Mouse (Mus musculus) forebrain, embryonic 11.5 days (tissue): Measurements from ENCODE around the gene Mtmr10. TPM values are rescaled to one million over a fixed set of nuclear protein-coding genes. Genes with fewer than 3 reads are reported as not detected.

Experiments
- ATAC-seq: fragments of 200-750 bp; cut with Nextera tagmentation; replicated peaks from 2 replicates; pipeline ENCODE4 v1.8.0; 2017; ENCODE audit warnings: moderate TSS enrichment; ENCODE audit not compliant: low FRiP score
- DNase-seq: peaks from one replicate; pipeline ENCODE4 v3.0.0-alpha.2; 2017; ENCODE audit warnings: low spot score
- H3K27ac ChIP-seq: fragments of 300-500 bp; sonication (generic); 2 replicates; pipeline ENCODE4 v1.5.1; 2014; ENCODE audit warnings: low read depth, low read length
- H3K27me3 ChIP-seq: fragments of 300-500 bp; sonication (generic); 2 replicates; pipeline ENCODE4 v1.6.1; 2014; ENCODE audit warnings: mild to moderate bottlenecking, low read length, mixed read lengths; ENCODE audit not compliant: control insufficient read depth, insufficient read depth
- H3K36me3 ChIP-seq: fragments of 300-500 bp; sonication (generic); 2 replicates; pipeline ENCODE4 v1.6.1; 2014; ENCODE audit warnings: mild to moderate bottlenecking, low read length, moderate library complexity, mixed read lengths; ENCODE audit not compliant: control insufficient read depth, insufficient read depth
- H3K4me1 ChIP-seq: fragments of 300-500 bp; sonication (generic); replicated peaks from 2 replicates; pipeline ENCODE4 v1.6.1; 2014; ENCODE audit warnings: low read length, mixed read lengths; ENCODE audit not compliant: control insufficient read depth, insufficient read depth
- H3K4me2 ChIP-seq: fragments of 300-500 bp; sonication (generic); 2 replicates; pipeline ENCODE4 v1.6.1; 2014; ENCODE audit warnings: low read depth, mild to moderate bottlenecking, low read length, moderate library complexity, mixed read lengths; ENCODE audit not compliant: severe bottlenecking
- H3K4me3 ChIP-seq: fragments of 300-500 bp; sonication (generic); 2 replicates; pipeline ENCODE4 v1.5.1; 2014; ENCODE audit warnings: low read depth, low read length
- H3K9ac ChIP-seq: fragments of 300-500 bp; sonication (generic); 2 replicates; pipeline ENCODE4 v1.6.1; 2014; ENCODE audit warnings: low read length
- H3K9me3 ChIP-seq: fragments of 300-500 bp; sonication (generic); 2 replicates; pipeline ENCODE4 v1.6.1; 2016; ENCODE audit warnings: low read length, mixed read lengths; ENCODE audit not compliant: control insufficient read depth
- WGBS: fragments of 180-500 bp; shearing (Covaris S2); extraction: QIAGEN DNeasy Blood & Tissue Kit; methylation state at CpG from one replicate; pipeline ENCODE4 v1.1.7; 2014; 5-methylcytosine and 5-hydroxymethylcytosine counted together
- microRNA-seq: library from miRNA; unstranded; fragments of <30 nt; microRNA quantifications from one replicate; pipeline ENCODE4, GENCODE M21; 2016; ENCODE audit not compliant: insufficient number of aligned reads
- polyA plus RNA-seq: library from polyadenylated mRNA; unstranded; fragments of >200 nt; fragmentation: Nextera tagmentation; extraction: Ambion mirVana; gene quantifications from 2 replicates; pipeline ENCODE4 v1.2.1, GENCODE M21; 2014

Mtmr10 gene
- polyA plus RNA-seq, 1 experiment from 2014 or later = 13.8 TPM

GRCm38 (mm10) chr7:64371940-64372878 lies 84.8 kb downstream of the Mtmr10 start:
- no peak overlapping the region for H3K4me2 ChIP-seq
- no peaks in the 10 kb centered on the region for H3K4me1 ChIP-seq
- H3K27ac ChIP-seq = no peak overlapping the region
- H3K4me3 ChIP-seq = no peak overlapping the region
- no peak for ATAC-seq
- H3K36me3 ChIP-seq = peaks cover 3% of the 10 kb centered on the region; the same call in 1 of the 2 replicates
- no peaks in the 10 kb centered on the region for H3K27me3 ChIP-seq
- H3K9me3 ChIP-seq = no peaks in the 10 kb centered on the region
- DNase-seq = no peak
- no peak overlapping the region for H3K9ac ChIP-seq
- WGBS = 88% methylated on average over 23 of the region's 23 CpGs

DNA sequence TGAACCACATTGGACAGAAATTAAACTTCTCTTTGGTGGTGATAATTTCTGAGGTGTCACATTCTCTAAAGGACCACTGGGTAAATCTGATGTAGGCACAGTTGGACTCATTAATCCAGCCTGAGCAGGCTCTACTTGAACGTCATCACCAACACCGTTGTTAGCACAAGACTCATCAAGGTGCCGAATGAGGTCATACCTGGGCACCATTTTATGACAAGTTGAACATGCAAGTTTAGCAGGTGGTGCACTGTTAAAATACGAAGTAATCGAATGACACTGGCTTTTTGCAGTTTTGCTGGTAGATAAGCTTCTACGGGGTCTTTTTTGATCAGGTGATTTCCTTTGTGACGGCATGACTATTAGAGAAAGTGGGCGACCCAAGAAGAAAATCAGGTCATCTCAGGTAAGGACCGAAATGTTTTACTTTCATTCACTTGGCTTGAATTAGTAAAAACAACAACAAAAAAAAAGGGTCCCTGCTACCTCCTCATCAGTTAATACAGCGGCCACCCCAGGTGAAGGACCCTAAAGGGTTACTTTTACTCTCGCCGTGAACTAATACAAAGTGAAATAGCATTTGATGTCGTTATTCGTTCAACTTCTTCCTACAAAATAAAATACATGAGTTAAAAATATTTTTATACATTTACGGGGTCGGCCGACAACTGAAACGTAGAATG lies 85.8 kb downstream of the Mtmr10 start:
- H3K4me3 ChIP-seq = peak overlapping the region; percentile 62
- H3K36me3 ChIP-seq = peaks cover 3% of the 10 kb centered on the region; the same call in 1 of the 2 replicates
- WGBS = 18% methylated on average over 18 of the region's 18 CpGs
- H3K27me3 ChIP-seq = no peaks in the 10 kb centered on the region
- no peaks in the 10 kb centered on the region for H3K4me1 ChIP-seq
- ATAC-seq (peak; percentile 3; the same call in 1 of the 2 replicates), DNase-seq (no peak)
- H3K9me3 ChIP-seq = no peaks in the 10 kb centered on the region
- peak overlapping the region; percentile 80 for H3K9ac ChIP-seq
- peak overlapping the region; percentile 65 for H3K4me2 ChIP-seq
- peak overlapping the region; percentile 95 for H3K27ac ChIP-seq

DNA sequence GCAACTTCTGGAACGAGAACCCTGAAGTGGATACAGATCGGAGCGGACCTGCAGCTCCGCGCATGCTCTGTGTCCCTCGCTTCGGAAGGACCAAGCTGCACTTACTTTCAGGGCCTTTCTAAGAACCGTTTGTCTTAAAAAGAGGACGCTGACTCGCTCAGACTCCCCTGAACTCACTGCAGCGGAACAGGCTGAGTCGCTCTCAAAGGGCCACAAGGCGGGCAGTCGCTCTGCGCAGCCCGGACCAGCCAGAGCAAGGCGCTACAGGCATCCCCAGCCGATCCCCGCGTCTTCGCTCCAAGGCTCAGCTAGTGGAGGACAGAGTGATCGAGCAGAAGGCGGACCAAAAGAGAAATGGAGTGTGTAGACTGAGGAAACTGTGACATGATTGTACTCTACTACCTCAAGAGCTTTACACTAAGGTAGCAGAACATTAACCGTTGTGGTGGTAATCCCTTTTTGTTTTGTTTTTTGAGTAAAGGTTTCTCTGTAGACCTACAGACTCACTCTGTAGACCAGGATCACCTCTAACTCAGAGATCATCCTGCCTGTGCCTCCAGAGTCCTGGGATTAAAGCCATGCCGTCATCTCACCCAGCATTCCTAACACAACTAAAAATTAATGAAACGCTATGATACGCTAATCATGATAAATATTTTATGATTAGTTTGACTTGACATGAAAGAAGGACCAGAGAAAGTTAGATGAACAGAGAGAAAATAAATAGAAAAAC lies 86.5 kb downstream of the Mtmr10 start, which contains the start of gene Fan1:
Gene Fan1 (minus strand): TSS at position 266 of the 733 bp plus-strand sequence.
- H3K9ac ChIP-seq = peak within 1 kb of the TSS; percentile 80
- 5% methylated on average over 27 of the region's 27 CpGs for WGBS
- H3K9me3 ChIP-seq = no peaks in the 10 kb centered on the region
- peak within 1 kb of the TSS; percentile 62 for H3K4me3 ChIP-seq
- H3K4me2 ChIP-seq = peak within 1 kb of the TSS; percentile 65
- peak; percentile 94 for ATAC-seq
- H3K27me3 ChIP-seq = no peaks in the 10 kb centered on the region
- H3K4me1 ChIP-seq = no peaks in the 10 kb centered on the region
- DNase-seq = peak; percentile 93
- H3K36me3 ChIP-seq = peaks cover 8% of the 10 kb centered on the region; the same call in 1 of the 2 replicates
- H3K27ac ChIP-seq = peak within 1 kb of the TSS; percentile 95

Small RNA genes lying within 50 kb of the gene (microRNA-seq; reads per million reads assigned to microRNA genes)
- not detected for gene Mir6416

Other genes starting within 250 kb of the Mtmr10 start
- 0.81 and 2.3 TPM in 2 replicates for gene Trpm1, start 133.8 kb upstream of the Mtmr10 start, polyA plus RNA-seq
- gene Fan1, start 86.4 kb downstream of the Mtmr10 start, polyA plus RNA-seq = 8.8 and 9.0 TPM in 2 replicates
- 52.0 and 55.1 TPM in 2 replicates for gene Mphosph10, start 104.6 kb downstream of the Mtmr10 start, polyA plus RNA-seq
- 36.6 and 37.3 TPM in 2 replicates for gene Mcee, start 105.0 kb downstream of the Mtmr10 start, polyA plus RNA-seq
- 67.6 and 77.0 TPM in 2 replicates for gene Apba2, start 214.1 kb downstream of the Mtmr10 start, polyA plus RNA-seq